Mouse (Mus musculus) gonadal fat pad, adult 2 months (tissue): Measurements from ENCODE around the gene Use1. TPM values are rescaled to one million over a fixed set of nuclear protein-coding genes. Genes with fewer than 3 reads are reported as not detected.

ENCODE experiments used
- DNase-seq: peaks from one replicate; pipeline ENCODE4 v3.0.0-alpha.2; 2012; ENCODE audit warnings: low read depth
- polyA plus RNA-seq: library from polyadenylated mRNA; depleted of rRNA; stranded (reverse); fragments of >200 nt; gene quantifications from 2 replicates; pipeline ENCODE4 v1.2.3, GENCODE M21; 2012; rRNA removed

Gene Use1
- polyA plus RNA-seq, 1 experiment, result 172 TPM

DNA sequence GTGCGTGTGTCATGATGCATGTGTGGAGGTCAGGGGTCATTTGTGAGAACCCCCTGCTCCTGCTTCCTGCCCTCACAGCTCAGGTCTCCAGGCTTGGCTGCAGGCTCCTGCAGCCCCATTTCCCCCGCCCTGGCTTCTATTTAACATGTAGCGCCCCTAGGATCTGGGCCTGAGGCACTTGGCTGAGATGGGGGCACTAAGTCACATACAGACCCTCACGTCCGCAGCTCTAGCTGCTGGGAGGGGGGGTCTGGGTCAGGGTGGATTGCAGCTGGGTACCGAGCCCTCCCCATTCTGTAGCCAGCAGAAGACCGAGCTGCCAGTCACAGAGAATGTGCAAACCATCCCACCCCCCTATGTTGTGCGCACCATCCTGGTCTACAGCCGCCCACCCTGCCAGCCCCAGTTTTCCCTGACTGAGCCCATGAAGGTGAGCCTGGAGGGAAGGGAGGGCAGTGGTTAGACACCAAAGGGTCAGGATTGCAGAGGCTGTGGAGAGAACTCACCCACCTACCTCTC is 35.9 kb downstream of the Use1 start:
- DNase-seq, result no peak

DNA sequence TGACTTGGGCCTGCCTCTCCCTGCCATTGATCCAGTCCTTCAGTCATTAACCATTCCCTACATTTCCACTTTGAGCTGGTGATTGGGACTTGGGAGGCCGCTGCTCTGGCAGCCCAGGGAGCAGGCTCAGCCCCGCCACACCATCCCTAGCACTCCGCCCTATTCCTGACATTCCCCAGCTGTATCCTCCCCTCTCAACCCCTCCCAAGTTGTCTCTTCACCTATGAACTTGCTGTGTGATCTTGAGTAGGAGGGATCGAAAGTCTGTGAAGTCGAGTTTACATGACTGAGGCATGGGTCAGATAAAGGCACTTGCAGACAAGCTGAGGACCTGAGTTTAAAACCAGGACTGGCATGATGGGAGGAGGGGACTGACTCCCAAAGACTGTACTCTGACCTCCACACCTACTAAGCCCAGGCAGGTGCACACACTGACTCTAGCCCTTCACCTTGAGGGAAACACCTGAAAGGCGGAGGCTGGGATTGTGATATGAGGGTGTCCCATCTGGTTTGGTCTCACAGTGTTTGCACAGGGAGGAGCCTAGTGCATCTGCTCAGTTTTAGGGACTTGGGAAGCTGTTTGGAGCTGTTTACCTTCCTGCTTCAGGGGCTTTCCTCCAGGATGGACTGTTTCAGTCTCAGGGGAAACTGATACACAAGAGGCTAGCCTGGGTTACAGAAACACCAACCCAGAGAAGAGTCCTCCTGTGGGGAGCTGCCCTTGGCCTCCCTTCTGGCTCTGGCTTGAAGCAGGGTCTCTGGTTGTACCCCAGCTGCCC is 36.6 kb downstream of the Use1 start:
- DNase-seq, result no peak

DNA sequence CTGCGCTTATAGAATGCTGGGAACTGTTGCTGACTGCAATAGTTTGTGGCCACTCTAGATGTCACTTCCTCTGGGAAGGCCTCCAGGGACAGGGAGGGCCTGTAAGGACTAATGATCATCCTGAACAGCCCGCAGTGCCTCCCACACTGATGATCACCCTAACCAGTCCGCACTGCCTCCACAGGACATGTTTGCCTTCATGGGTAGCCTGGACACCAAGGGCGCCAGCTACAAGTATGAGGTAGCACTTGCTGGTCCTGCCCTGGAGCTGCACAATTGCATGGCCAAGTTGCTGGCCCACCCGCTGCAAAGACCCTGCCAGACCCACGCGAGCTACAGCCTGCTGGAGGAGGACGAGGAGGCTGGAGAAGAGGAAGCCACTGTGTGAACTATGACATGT is 37.4 kb downstream of the Use1 start:
- DNase-seq, result no peak

DNA sequence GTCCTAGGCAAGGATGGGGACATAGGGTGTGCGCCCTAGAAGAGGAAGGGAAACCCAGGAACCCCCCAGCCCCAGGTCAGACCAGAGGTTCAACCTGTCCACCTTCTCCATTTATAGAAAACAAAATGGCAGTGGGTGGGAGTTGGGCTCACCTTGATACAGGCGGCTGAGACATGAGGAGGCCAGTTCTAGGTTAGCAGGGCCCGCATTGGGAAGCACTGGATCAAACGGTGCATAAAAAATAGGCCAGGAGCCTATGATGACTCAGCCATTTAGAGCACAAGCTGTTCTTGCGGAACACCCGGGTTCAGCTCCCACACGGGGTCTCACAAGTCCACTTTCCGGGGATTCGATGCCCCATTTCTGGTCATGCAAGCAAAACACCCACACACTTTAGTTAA is 38.3 kb downstream of the Use1 start:
- DNase-seq, result no peak

DNA sequence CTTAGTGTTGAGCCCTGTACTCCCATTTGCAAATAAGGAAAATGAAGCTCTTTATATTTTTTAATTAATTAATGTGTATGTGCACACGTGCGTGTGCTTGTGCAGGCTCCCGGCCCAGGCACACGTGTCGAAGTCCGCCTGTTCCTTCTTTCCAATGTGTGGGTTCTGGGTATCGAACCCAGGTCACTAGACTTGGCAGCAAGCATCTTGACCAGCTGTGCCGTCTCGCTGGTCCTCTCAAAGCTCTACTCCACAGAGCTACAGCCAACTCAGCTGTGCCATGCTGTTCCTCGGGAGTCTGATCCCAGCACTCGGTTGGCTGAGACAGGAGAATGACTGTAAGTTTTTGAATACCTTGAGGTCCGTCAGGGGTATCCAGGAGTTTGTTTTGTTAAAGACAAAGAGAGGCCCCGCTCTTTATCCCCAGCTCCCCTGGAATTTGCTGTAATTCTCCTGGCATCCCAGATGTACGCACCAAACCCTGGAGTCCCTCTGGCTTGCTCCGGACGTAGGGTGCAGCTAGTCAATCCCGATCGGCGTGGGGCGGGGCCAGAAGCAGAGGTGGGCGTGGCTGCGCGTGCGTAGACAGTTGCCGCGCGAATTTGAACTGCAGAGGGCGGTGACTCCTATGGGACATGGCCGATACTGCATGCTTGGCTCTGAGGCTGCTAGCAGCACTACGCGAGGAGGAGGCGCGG is 38.9 kb downstream of the Use1 start, which contains the start of gene Ankle1:
Ankle1 (plus strand) TSS at position 610 of the 698 bp plus-strand sequence.
- DNase-seq, result no peak

DNA sequence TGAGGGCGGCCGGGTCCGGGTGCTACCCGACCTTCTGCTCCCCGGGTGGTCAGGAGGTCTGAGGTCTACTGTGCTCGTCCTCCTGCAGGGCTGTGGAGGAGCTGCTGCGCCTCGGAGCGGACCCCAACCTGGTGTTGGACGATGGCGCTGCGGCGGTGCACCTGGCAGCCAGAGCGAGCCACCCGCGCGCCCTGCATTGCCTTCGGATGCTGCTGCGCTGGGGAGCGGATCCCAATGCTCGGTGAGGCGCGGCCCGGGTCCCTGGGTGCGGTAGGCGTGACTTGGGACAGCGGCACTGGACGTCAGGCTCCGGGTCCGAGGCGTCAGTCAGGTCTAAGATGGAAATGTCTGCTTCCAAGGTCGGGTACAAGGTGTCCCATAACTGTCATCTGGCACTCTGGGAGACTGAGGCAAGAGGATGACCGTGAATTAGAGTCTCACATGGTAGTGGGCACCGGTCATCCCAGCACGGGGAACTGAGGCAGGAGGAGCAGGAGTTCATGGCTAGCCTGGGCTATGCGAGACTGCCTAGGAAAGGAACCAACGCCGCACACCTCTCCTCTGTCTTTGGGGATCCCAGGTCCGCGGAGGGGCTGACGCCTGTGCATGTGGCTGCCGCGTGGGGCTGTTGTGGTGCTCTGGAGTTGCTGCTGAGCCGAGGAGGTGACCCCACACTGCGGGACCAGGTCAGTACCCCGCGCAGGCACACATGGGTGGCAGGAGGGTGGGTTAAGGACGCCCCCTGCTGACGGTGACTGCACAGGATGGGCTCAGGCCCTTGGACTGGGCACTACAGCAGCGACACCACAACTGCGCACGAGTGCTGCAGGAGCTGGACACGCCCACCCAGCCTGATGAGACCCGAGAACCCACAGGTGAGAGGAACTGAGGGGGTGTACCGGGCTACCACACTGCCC is 39.7 kb downstream of the Use1 start:
- DNase-seq, result no peak

DNA sequence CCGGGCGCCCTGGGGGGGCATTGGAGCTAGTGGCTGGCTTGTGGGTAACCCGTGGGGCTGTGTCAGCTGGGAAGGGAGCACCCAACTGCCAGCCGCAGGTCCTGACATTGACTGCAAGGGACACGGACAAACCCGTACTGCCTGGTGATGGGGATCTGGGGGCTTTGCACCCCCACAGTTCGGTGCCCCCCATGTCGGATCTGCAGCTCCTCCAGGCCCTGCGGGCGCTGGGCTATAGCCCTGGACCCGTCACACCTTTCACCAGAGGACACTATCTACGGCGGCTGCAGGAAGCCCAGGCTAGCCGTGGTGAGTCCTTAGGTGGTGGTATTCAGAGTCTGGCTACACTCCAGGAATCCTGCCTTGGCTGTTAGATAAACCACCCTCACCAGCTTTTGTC is 40.8 kb downstream of the Use1 start:
- no peak for DNase-seq

DNA sequence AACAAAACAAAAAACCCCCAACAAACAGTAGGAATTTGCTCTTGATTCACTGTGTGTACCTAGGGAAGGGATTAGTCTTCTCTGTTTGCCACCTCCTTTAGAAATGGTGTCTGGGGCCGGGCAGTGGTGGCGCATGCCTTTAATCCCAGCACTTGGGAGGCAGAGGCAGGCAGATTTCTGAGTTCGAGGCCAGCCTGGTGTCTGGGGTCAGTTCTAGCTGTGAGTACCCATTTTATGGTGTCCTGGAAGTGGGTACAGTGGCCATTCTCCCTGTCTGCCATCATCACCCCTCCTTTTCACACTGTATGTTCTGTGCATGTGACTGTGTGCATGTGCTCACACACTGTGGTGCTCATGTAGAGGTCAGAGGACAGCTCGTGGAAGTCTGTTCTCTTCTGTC is 41.6 kb downstream of the Use1 start:
- no peak for DNase-seq

DNA sequence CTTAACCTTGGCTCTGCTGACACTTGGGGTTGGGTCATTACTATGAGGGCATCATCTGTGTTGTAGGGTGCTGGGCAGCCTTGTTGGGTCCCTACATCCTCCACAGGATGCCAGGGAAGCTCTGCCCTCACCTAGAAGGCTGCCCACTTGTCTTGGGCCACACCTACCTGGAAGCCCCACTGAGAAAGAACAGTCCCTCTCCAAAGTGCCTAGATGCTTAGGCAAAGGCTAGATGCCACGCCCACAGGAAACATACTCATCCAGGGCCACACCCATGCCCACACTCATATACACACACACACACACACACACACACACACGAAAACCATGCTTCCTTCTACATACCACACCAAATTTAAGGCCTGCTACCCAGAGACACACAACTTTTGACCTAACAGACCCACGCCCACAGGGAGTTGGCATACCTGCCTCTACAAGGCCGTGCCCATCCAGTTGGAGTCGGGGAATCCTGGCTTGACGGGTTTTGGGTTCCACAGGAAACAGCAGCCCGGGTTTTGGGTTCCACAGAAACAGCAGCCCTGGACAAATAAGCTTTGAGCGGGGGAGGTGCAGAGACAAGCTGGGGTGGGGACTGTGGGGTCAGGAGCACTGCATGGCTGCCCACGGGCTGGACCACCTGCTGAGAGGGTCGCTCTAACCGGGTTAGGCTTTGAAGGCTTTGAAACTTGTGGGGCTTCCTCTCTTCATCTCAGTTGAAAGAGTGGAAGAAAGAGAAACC is 45.1 kb downstream of the Use1 start:
- no peak for DNase-seq

Other genes starting within 250 kb of the Use1 start
- gene Myo9b, start 94.1 kb upstream of the Use1 start, polyA plus RNA-seq, result 17.7 and 20.8 TPM in 2 replicates
- 2.8 and 3.6 TPM in 2 replicates for gene Haus8, start 93.9 kb upstream of the Use1 start, polyA plus RNA-seq
- 10.2 and 13.0 TPM in 2 replicates for gene Ocel1, start 4.5 kb downstream of the Use1 start, polyA plus RNA-seq
- 133 and 165 TPM in 2 replicates for gene Nr2f6, start 15.1 kb downstream of the Use1 start, polyA plus RNA-seq
- gene Ushbp1, start 29.0 kb downstream of the Use1 start, polyA plus RNA-seq, result 40.6 and 59.8 TPM in 2 replicates
- 107 and 126 TPM in 2 replicates for gene Babam1, start 30.0 kb downstream of the Use1 start, polyA plus RNA-seq
- 1.8 TPM in 2 replicates for gene Ankle1, start 39.2 kb downstream of the Use1 start, polyA plus RNA-seq
- 24.1 and 29.2 TPM in 2 replicates for gene Abhd8, start 96.8 kb downstream of the Use1 start, polyA plus RNA-seq
- gene Mrpl34, start 98.1 kb downstream of the Use1 start, polyA plus RNA-seq, result 49.9 and 63.7 TPM in 2 replicates
- gene Dda1, start 102.4 kb downstream of the Use1 start, polyA plus RNA-seq, result 95.7 and 103 TPM in 2 replicates
- gene Ano8, start 119.1 kb downstream of the Use1 start, polyA plus RNA-seq, result 18.3 and 18.9 TPM in 2 replicates
- 19.0 and 21.4 TPM in 2 replicates for gene Gtpbp3, start 121.3 kb downstream of the Use1 start, polyA plus RNA-seq
- 91.9 and 104 TPM in 2 replicates for gene Plvap, start 144.9 kb downstream of the Use1 start, polyA plus RNA-seq
- gene Ccdc194, start 158.9 kb downstream of the Use1 start, polyA plus RNA-seq, result 0.07 TPM in 1 of 2 replicates, not detected in the other
- 123 and 139 TPM in 2 replicates for gene Bst2, start 170.6 kb downstream of the Use1 start, polyA plus RNA-seq
- 144 and 146 TPM in 2 replicates for gene Mvb12a, start 176.1 kb downstream of the Use1 start, polyA plus RNA-seq
- 3.4 and 4.1 TPM in 2 replicates for gene Tmem221, start 192.0 kb downstream of the Use1 start, polyA plus RNA-seq
- gene Nxnl1, start 199.8 kb downstream of the Use1 start, polyA plus RNA-seq, result 0.41 and 0.53 TPM in 2 replicates
- gene Slc27a1, start 202.0 kb downstream of the Use1 start, polyA plus RNA-seq, result 227 and 307 TPM in 2 replicates
- gene Pgls, start 225.3 kb downstream of the Use1 start, polyA plus RNA-seq, result 111 and 134 TPM in 2 replicates
- gene Fam129c, start 230.8 kb downstream of the Use1 start, polyA plus RNA-seq, result 2.1 and 2.2 TPM in 2 replicates
- gene Colgalt1, start 244.2 kb downstream of the Use1 start, polyA plus RNA-seq, result 140 and 155 TPM in 2 replicates